Mouse (Mus musculus) cerebellum, adult 2 months (tissue): ENCODE data around the gene Gga3.

ENCODE experiments used
- CTCF ChIP-seq: fragments of 200-500 bp; IDR thresholded peaks from 2 replicates; pipeline ENCODE4 v1.5.1; 2011; ENCODE audit warnings: low read depth, mild to moderate bottlenecking, control low read depth, low read length, moderate library complexity, borderline replicate concordance; ENCODE audit not compliant: insufficient read depth
- POLR2A ChIP-seq: fragments of 200-500 bp; IDR thresholded peaks from 2 replicates; pipeline ENCODE4 v1.6.1; 2011; ENCODE audit warnings: low read length, control low read depth, borderline replicate concordance; ENCODE audit not compliant: insufficient read depth

GRCm38 (mm10) chr11:115632862-115633261, 29.0 kb upstream of the Gga3 start:
- no peak for TF ChIP-seq CTCF
- TF ChIP-seq POLR2A = no peak
